Mouse (Mus musculus): ENCODE measurements at regions not wholly inside any gene's neighbourhood (a gene's known extent, or its start where the extent isn't known, plus 50 kb on each side); places are given as distances from the start of the nearest gene placed in this dataset.

- DNase-seq (ENCODE audit: low spot score) (no peak), ATAC-seq (ENCODE audit: extremely low read depth, insufficient number of reproducible peaks, low FRiP score, poor library complexity, severe bottlenecking) (no peak)
- no peaks in the 10 kb centered on the region for H3K27me3 ChIP-seq (ENCODE audit: insufficient read depth, low read length)
- no peaks in the 10 kb centered on the region for H3K4me1 ChIP-seq (ENCODE audit: insufficient read depth, low read depth, low read length)
- no peak overlapping the region for H3K4me3 ChIP-seq (ENCODE audit: low read depth, low read length)
- H3K9me3 ChIP-seq (replicated peaks), result no peaks in the 10 kb centered on the region
- no peak for TF ChIP-seq CTCF (IDR thresholded peaks at IDR 0.05; ENCODE audit: low read depth, low read length)
- no peak for TF ChIP-seq GATA1 (IDR thresholded peaks at IDR 0.05; ENCODE audit: borderline replicate concordance, low read length)
- TF ChIP-seq GATA2 (IDR thresholded peaks at IDR 0.05; ENCODE audit: borderline replicate concordance, low read depth, low read length), result no peak
- no peak for TF ChIP-seq POLR2AphosphoS5 (IDR thresholded peaks at IDR 0.05; ENCODE audit: insufficient replicate concordance, low read depth, low read length)
- H3K36me3 ChIP-seq (replicated peaks), result no peaks in the 10 kb centered on the region
These were observed 334.9 kb upstream of the Defb41 start for GRCm38 (mm10) chr1:18599864-18600263.

GRCm38 (mm10) chr1:18598908-18599307 lies 334.0 kb upstream of the Defb41 start:
- Histone ChIP-seq H3K4me1 (ENCODE audit: insufficient read depth, low read depth, low read length) (no peaks in the 10 kb centered on the region), H3K9me3 (replicated peaks) (no peaks in the 10 kb centered on the region), H3K4me3 (ENCODE audit: low read depth, low read length) (no peak overlapping the region), H3K27me3 (ENCODE audit: insufficient read depth, low read length) (no peaks in the 10 kb centered on the region), H3K36me3 (replicated peaks) (no peaks in the 10 kb centered on the region)
- no peak for ATAC-seq (ENCODE audit: extremely low read depth, insufficient number of reproducible peaks, low FRiP score, poor library complexity, severe bottlenecking)
- TF ChIP-seq GATA1 (IDR thresholded peaks at IDR 0.05; ENCODE audit: borderline replicate concordance, low read length), result no peak
- no peak for DNase-seq (ENCODE audit: low spot score)

GRCm38 (mm10) chr1:18583358-18584128 lies 318.6 kb upstream of the Defb41 start:
- Histone ChIP-seq H3K9me3 (replicated peaks) (no peaks in the 10 kb centered on the region), H3K27me3 (ENCODE audit: insufficient read depth, low read length) (no peaks in the 10 kb centered on the region), H3K36me3 (replicated peaks) (no peaks in the 10 kb centered on the region), H3K4me3 (ENCODE audit: low read depth, low read length) (no peak overlapping the region), H3K4me1 (ENCODE audit: insufficient read depth, low read depth, low read length) (no peaks in the 10 kb centered on the region)
- ATAC-seq (ENCODE audit: extremely low read depth, insufficient number of reproducible peaks, low FRiP score, poor library complexity, severe bottlenecking), result no peak
- no peak for TF ChIP-seq POLR2AphosphoS5 (IDR thresholded peaks at IDR 0.05; ENCODE audit: insufficient replicate concordance, low read depth, low read length)
- no peak for TF ChIP-seq GATA1 (IDR thresholded peaks at IDR 0.05; ENCODE audit: borderline replicate concordance, low read length)
- no peak for TF ChIP-seq TAL1 (conservative IDR thresholded peaks at IDR 0.05; ENCODE audit: low read depth, low read length)
- TF ChIP-seq GATA2 (IDR thresholded peaks at IDR 0.05; ENCODE audit: borderline replicate concordance, low read depth, low read length), result no peak
- TF ChIP-seq CTCF (IDR thresholded peaks at IDR 0.05; ENCODE audit: low read depth, low read length), result no peak
- DNase-seq (ENCODE audit: low spot score), result no peak

- H3K9me3 ChIP-seq (replicated peaks), result no peaks in the 10 kb centered on the region
- no peak for ATAC-seq (ENCODE audit: extremely low read depth, insufficient number of reproducible peaks, low FRiP score, poor library complexity, severe bottlenecking)
- H3K36me3 ChIP-seq (replicated peaks), result no peaks in the 10 kb centered on the region
- H3K4me1 ChIP-seq (ENCODE audit: insufficient read depth, low read depth, low read length), result no peaks in the 10 kb centered on the region
- no peaks in the 10 kb centered on the region for H3K27me3 ChIP-seq (ENCODE audit: insufficient read depth, low read length)
- no peak overlapping the region for H3K4me3 ChIP-seq (ENCODE audit: low read depth, low read length)
- no peak for DNase-seq (ENCODE audit: low spot score)
- TF ChIP-seq CTCF (IDR thresholded peaks at IDR 0.05; ENCODE audit: low read depth, low read length), result no peak
- no peak for TF ChIP-seq POLR2AphosphoS5 (IDR thresholded peaks at IDR 0.05; ENCODE audit: insufficient replicate concordance, low read depth, low read length)
These were observed 313.7 kb upstream of the Defb41 start for GRCm38 (mm10) chr1:18578625-18579024.

GRCm38 (mm10) chr1:18567086-18567485 lies 302.1 kb upstream of the Defb41 start:
- ATAC-seq (ENCODE audit: extremely low read depth, insufficient number of reproducible peaks, low FRiP score, poor library complexity, severe bottlenecking) (no peak), DNase-seq (ENCODE audit: low spot score) (no peak)
- TF ChIP-seq TAL1 (conservative IDR thresholded peaks at IDR 0.05; ENCODE audit: low read depth, low read length) (no peak), GATA2 (IDR thresholded peaks at IDR 0.05; ENCODE audit: borderline replicate concordance, low read depth, low read length) (no peak), POLR2AphosphoS5 (IDR thresholded peaks at IDR 0.05; ENCODE audit: insufficient replicate concordance, low read depth, low read length) (no peak), GATA1 (IDR thresholded peaks at IDR 0.05; ENCODE audit: borderline replicate concordance, low read length) (no peak), CTCF (IDR thresholded peaks at IDR 0.05; ENCODE audit: low read depth, low read length) (no peak)
- Histone ChIP-seq H3K27me3 (ENCODE audit: insufficient read depth, low read length) (no peaks in the 10 kb centered on the region), H3K4me3 (ENCODE audit: low read depth, low read length) (no peak overlapping the region), H3K4me1 (ENCODE audit: insufficient read depth, low read depth, low read length) (no peaks in the 10 kb centered on the region), H3K36me3 (replicated peaks) (no peaks in the 10 kb centered on the region), H3K9me3 (replicated peaks) (no peaks in the 10 kb centered on the region)

- H3K36me3 ChIP-seq (replicated peaks), result no peaks in the 10 kb centered on the region
- no peak for DNase-seq (ENCODE audit: low spot score)
- H3K9me3 ChIP-seq (replicated peaks), result no peaks in the 10 kb centered on the region
- H3K27me3 ChIP-seq (ENCODE audit: insufficient read depth, low read length), result no peaks in the 10 kb centered on the region
- ATAC-seq (ENCODE audit: extremely low read depth, insufficient number of reproducible peaks, low FRiP score, poor library complexity, severe bottlenecking), result no peak
- TF ChIP-seq TAL1 (conservative IDR thresholded peaks at IDR 0.05; ENCODE audit: low read depth, low read length) (no peak), CTCF (IDR thresholded peaks at IDR 0.05; ENCODE audit: low read depth, low read length) (no peak), POLR2AphosphoS5 (IDR thresholded peaks at IDR 0.05; ENCODE audit: insufficient replicate concordance, low read depth, low read length) (no peak), GATA2 (IDR thresholded peaks at IDR 0.05; ENCODE audit: borderline replicate concordance, low read depth, low read length) (no peak), GATA1 (IDR thresholded peaks at IDR 0.05; ENCODE audit: borderline replicate concordance, low read length) (no peak)
- H3K4me3 ChIP-seq (ENCODE audit: low read depth, low read length), result no peak overlapping the region
- H3K4me1 ChIP-seq (ENCODE audit: insufficient read depth, low read depth, low read length), result no peaks in the 10 kb centered on the region
These were observed 286.3 kb upstream of the Defb41 start for GRCm38 (mm10) chr1:18551211-18551610.

GRCm38 (mm10) chr1:18531702-18532101 lies 266.8 kb upstream of the Defb41 start:
- H3K36me3 ChIP-seq (replicated peaks), result no peaks in the 10 kb centered on the region
- no peaks in the 10 kb centered on the region for H3K27me3 ChIP-seq (ENCODE audit: insufficient read depth, low read length)
- peaks cover 3% of the 10 kb centered on the region for H3K9me3 ChIP-seq (replicated peaks)
- H3K4me1 ChIP-seq (ENCODE audit: insufficient read depth, low read depth, low read length), result no peaks in the 10 kb centered on the region; the same call in 1 of the 2 replicates
- TF ChIP-seq CTCF (IDR thresholded peaks at IDR 0.05; ENCODE audit: low read depth, low read length) (no peak), POLR2AphosphoS5 (IDR thresholded peaks at IDR 0.05; ENCODE audit: insufficient replicate concordance, low read depth, low read length) (no peak), GATA2 (IDR thresholded peaks at IDR 0.05; ENCODE audit: borderline replicate concordance, low read depth, low read length) (no peak), TAL1 (conservative IDR thresholded peaks at IDR 0.05; ENCODE audit: low read depth, low read length) (no peak), GATA1 (IDR thresholded peaks at IDR 0.05; ENCODE audit: borderline replicate concordance, low read length) (no peak)
- ATAC-seq (ENCODE audit: extremely low read depth, insufficient number of reproducible peaks, low FRiP score, poor library complexity, severe bottlenecking) (no peak), DNase-seq (ENCODE audit: low spot score) (no peak)
- H3K4me3 ChIP-seq (ENCODE audit: low read depth, low read length), result no peak overlapping the region

Measured in G1E (cell line).